Mouse (Mus musculus): Measurements from ENCODE around the gene Gm21852. TPM values are rescaled to one million over a fixed set of nuclear protein-coding genes. Genes with fewer than 3 reads are reported as not detected.
"Not testable (repeated sequence)": the region's sequence is repeated elsewhere in the genome, so short reads cannot be mapped to it uniquely, and the experiment has no call there.

The Gm21852 gene
- not detected in 2 replicates for polyA plus RNA-seq (2015; fragmentation: Nextera tagmentation; extraction: Ambion mirVana)

- not testable (repeated sequence) for H3K9me3 ChIP-seq (replicated peaks); H3K27me3 ChIP-seq; H3K36me3 ChIP-seq; H3K4me3 ChIP-seq; H3K27ac ChIP-seq; ATAC-seq (replicated peaks; ENCODE audit: insufficient number of reproducible peaks, insufficient read depth, low FRiP score, low read depth); H3K4me1 ChIP-seq (replicated peaks); H3K4me2 ChIP-seq; H3K9ac ChIP-seq
- WGBS, result no CpG with 5 or more reads among the region's 3 CpGs
Observed at GRCm38 (mm10) chrY:40651896-40652295, at the start of gene Gm21852. Gene Gm21852, minus strand, starts transcription at chrY:40651996.

Small RNA genes within 50 kb of the gene (microRNA-seq; reads per million reads assigned to microRNA genes)
- gene Gm27466 (not detected), gene Gm28018 (not detected)

Other genes with a start within 250 kb of the Gm21852 start
- gene Gm21797, start 123.8 kb upstream of the Gm21852 start, polyA plus RNA-seq (2015; fragmentation: Nextera tagmentation; extraction: Ambion mirVana), result not detected in 2 replicates
- not detected in 2 replicates for gene Gm20795, start 152.9 kb upstream of the Gm21852 start, polyA plus RNA-seq (2015; fragmentation: Nextera tagmentation; extraction: Ambion mirVana)

Data from heart, embryonic 15.5 days (tissue).